12 mouse cellular contexts compared by ENCODE assay signal in the genomic region with DNA sequence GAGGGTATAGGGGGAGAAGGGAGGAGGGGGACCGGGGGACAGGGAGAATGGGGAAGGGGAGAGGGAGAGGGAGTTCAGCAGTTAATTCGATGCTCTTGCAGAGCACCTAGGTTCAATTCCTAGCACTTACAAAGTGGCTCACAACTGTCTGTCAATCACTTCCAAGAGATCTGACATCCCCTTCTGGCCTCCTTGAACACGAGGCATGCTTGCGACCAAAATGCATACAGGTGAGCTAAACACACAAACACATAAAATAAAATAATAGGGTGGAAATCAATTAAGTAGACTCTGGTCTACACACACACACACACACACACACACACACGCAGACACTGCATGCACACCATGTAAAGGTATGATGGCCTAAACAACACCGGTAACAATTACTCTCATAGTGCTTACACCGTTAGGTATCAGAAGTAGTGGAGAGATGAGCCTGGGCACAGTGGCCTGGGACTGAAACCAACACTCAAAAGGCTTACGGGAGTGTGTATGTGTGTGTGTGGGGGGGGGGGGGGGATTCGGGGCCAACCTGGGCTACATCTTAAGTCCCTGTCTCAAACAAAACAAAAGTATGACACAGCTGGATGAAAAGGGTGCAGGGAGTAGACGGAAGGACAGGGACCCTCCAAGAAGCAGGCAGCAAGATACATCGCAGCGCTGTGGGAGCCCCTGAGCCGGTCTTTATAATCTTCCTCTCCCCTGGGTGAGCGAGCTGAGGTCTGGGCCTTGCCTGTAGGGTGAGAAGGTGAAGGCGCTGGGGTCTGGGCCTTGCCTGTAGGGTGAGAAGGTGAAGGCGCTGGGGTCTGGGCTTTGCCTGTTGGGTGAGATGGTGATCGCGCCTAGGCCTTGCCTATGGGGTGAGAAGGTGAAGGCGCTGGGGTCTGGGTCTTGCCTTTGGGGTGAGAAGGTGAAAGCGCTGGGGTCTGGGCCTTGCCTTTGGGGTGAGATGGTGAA. TPM values are rescaled to one million over a fixed set of nuclear protein-coding genes. Genes with fewer than 3 reads are reported as not detected.
A peak's percentile ranks its signal among the peaks of the same experiment; 100 is the strongest.
DNase-seq lines count a peak whose midpoint lies in the region; ATAC-seq and TF ChIP-seq lines count a peak whose summit lies in the region.
"Had no signal": no experiment of that assay in that cellular context is flagged by ENCODE, and none has a peak within 500 bp of the region (broad histone marks: within the 10 kb centered on the region; RNA-seq: fewer than 3 reads in every experiment).

No protein-coding gene starts in this region.

- TF ChIP-seq CTCF in heart, adult 2 months (IDR thresholded peaks at IDR 0.05), result no peak
- no peak for TF ChIP-seq CTCF in stomach, postnatal 0 days (IDR thresholded peaks at IDR 0.05; ENCODE audit: low read depth)

- no peak overlapping the region for H3K4me2 ChIP-seq in stomach, embryonic 14.5 days (replicated peaks; ENCODE audit: low read depth, low read length)
- no peak overlapping the region for H3K4me2 ChIP-seq in stomach, postnatal 0 days (replicated peaks; ENCODE audit: low read depth)
- H3K4me2 ChIP-seq in limb, embryonic 15.5 days, result no peak overlapping the region

- no peaks in the 10 kb centered on the region for H3K36me3 ChIP-seq in heart, embryonic 10.5 days
- H3K36me3 ChIP-seq in heart, adult 2 months (ENCODE audit: control insufficient read depth, insufficient read depth, low read length), result no peaks in the 10 kb centered on the region
- H3K36me3 ChIP-seq in stomach, embryonic 14.5 days (ENCODE audit: control insufficient read depth, insufficient read depth, low read length), result no peaks in the 10 kb centered on the region
- H3K36me3 ChIP-seq in stomach, postnatal 0 days (ENCODE audit: control insufficient read depth, insufficient read depth, low read length), result no peaks in the 10 kb centered on the region
- H3K36me3 ChIP-seq in limb, embryonic 15.5 days, result no peaks in the 10 kb centered on the region
- H3K36me3 ChIP-seq: hindbrain, embryonic 12.5 days had no signal

- WGBS in heart, embryonic 10.5 days, result 78% methylated on average over 20 of the region's 20 CpGs
- WGBS in heart, adult 2 months, result 86% methylated on average over 20 of the region's 20 CpGs
- 83% methylated on average over 20 of the region's 20 CpGs for whole genome bisulfite sequencing in stomach, embryonic 14.5 days
- WGBS in stomach, postnatal 0 days, result 80% methylated on average over 20 of the region's 20 CpGs
- 86% methylated on average over 20 of the region's 20 CpGs for WGBS in limb, embryonic 15.5 days

- TF ChIP-seq POLR2A in heart, adult 2 months (IDR thresholded peaks at IDR 0.05; ENCODE audit: insufficient read depth, low read depth, low read length), result no peak

- intact Hi-C loops in heart, adult 2 months (cut with DNase I), result no loop called here

- H3K9ac ChIP-seq in heart, adult 2 months (ENCODE audit: low read depth, low read length), result no peak overlapping the region
- no peak overlapping the region for H3K9ac ChIP-seq in stomach, embryonic 14.5 days (replicated peaks; ENCODE audit: low read depth, low read length)
- no peak overlapping the region for H3K9ac ChIP-seq in stomach, postnatal 0 days (ENCODE audit: low read length)
- no peak overlapping the region for H3K9ac ChIP-seq in limb, embryonic 15.5 days

- no peak overlapping the region; the same call in 1 of the 2 replicates for H3K4me3 ChIP-seq in heart, embryonic 10.5 days
- no peak overlapping the region for H3K4me3 ChIP-seq in heart, adult 2 months
- H3K4me3 ChIP-seq in stomach, embryonic 14.5 days (ENCODE audit: low read depth, low read length), result no peak overlapping the region
- H3K4me3 ChIP-seq in stomach, postnatal 0 days (ENCODE audit: low read depth, low read length), result no peak overlapping the region
- H3K4me3 ChIP-seq in limb, embryonic 15.5 days, result no peak overlapping the region
- H3K4me3 ChIP-seq: hindbrain, embryonic 12.5 days had no signal

- DNase-seq in heart, embryonic 10.5 days (ENCODE audit: low spot score), result no peak
- DNase-seq in heart, adult 2 months, result no peak
- no peak for DNase-seq in stomach, postnatal 0 days (ENCODE audit: low spot score)
- peak; percentile 50 for DNase-seq in thymus, postnatal 4 days
- no peak for DNase-seq in cerebellum, adult 9-11 months
- DNase-seq in adrenal gland, postnatal 25 days, result no peak

- H3K4me1 ChIP-seq in heart, embryonic 10.5 days, result peaks cover 34% of the 10 kb centered on the region
- no peaks in the 10 kb centered on the region for H3K4me1 ChIP-seq in heart, adult 2 months (ENCODE audit: control insufficient read depth, insufficient read depth, low read length)
- H3K4me1 ChIP-seq in stomach, embryonic 14.5 days (ENCODE audit: control insufficient read depth, insufficient read depth, low read length), result 0 out of 2 replicates have a peak, but pooled peaks cover 3% of the 10 kb centered on the region
- H3K4me1 ChIP-seq in stomach, postnatal 0 days (replicated peaks; ENCODE audit: control insufficient read depth, insufficient read depth), result no peaks in the 10 kb centered on the region
- peaks cover 12% of the 10 kb centered on the region for H3K4me1 ChIP-seq in limb, embryonic 15.5 days

- TF ChIP-seq EP300 in heart, adult 2 months (IDR thresholded peaks at IDR 0.05; ENCODE audit: insufficient read depth, low read depth, low read length), result no peak
- TF ChIP-seq EP300 in stomach, postnatal 0 days (optimal IDR thresholded peaks at IDR 0.05), result no peak

- H3K9me3 ChIP-seq in heart, embryonic 10.5 days, result no peaks in the 10 kb centered on the region
- H3K9me3 ChIP-seq in stomach, embryonic 14.5 days (ENCODE audit: control insufficient read depth, low read depth, low read length), result no peaks in the 10 kb centered on the region
- no peaks in the 10 kb centered on the region for H3K9me3 ChIP-seq in stomach, postnatal 0 days (ENCODE audit: control insufficient read depth, low read length)
- no peaks in the 10 kb centered on the region for H3K9me3 ChIP-seq in limb, embryonic 15.5 days
- H3K9me3 ChIP-seq: hindbrain, embryonic 12.5 days had no signal

- H3K27me3 ChIP-seq in heart, embryonic 10.5 days (ENCODE audit: insufficient read depth, poor library complexity, severe bottlenecking), result peaks cover 9% of the 10 kb centered on the region; the same call in 1 of the 2 replicates
- no peaks in the 10 kb centered on the region for H3K27me3 ChIP-seq in heart, adult 2 months (ENCODE audit: control insufficient read depth, insufficient read depth, low read length)
- no peaks in the 10 kb centered on the region for H3K27me3 ChIP-seq in stomach, embryonic 14.5 days (ENCODE audit: control insufficient read depth, insufficient read depth, low read length)
- no peaks in the 10 kb centered on the region for H3K27me3 ChIP-seq in stomach, postnatal 0 days (ENCODE audit: control insufficient read depth, insufficient read depth, low read length)
- no peaks in the 10 kb centered on the region for H3K27me3 ChIP-seq in limb, embryonic 15.5 days
- H3K27me3 ChIP-seq: hindbrain, embryonic 12.5 days had no signal

- H3K27ac ChIP-seq in heart, embryonic 10.5 days, result peak overlapping the region; percentile 77; the same call in 1 of the 2 replicates
- no peak overlapping the region for H3K27ac ChIP-seq in heart, adult 2 months
- H3K27ac ChIP-seq in stomach, embryonic 14.5 days (ENCODE audit: low read length), result no peak overlapping the region
- no peak overlapping the region for H3K27ac ChIP-seq in stomach, postnatal 0 days (replicated peaks)
- H3K27ac ChIP-seq in limb, embryonic 15.5 days, result no peak overlapping the region
- H3K27ac ChIP-seq: hindbrain, embryonic 12.5 days had no signal

- no peaks in the 10 kb centered on the region for H3K79me2 ChIP-seq in heart, adult 2 months (replicated peaks; ENCODE audit: control insufficient read depth, insufficient read depth, low read length)

- ATAC-seq in stomach, embryonic 14.5 days (ENCODE audit: insufficient number of reproducible peaks, insufficient read depth, low FRiP score, low read depth), result peak; percentile 5; the same call in 1 of the 2 replicates
- no peak for ATAC-seq in stomach, postnatal 0 days (ENCODE audit: low FRiP score, low TSS enrichment)
- ATAC-seq in limb, embryonic 15.5 days (ENCODE audit: insufficient number of reproducible peaks, low FRiP score, low TSS enrichment, low read depth), result peak; percentile 30; the same call in 1 of the 2 replicates

RNA-seq across cellular contexts. Expression of a gene that starts 0.7 kb away (rescaled TPM):
- 0.73 and 1.0 TPM in 2 replicates for polyA plus RNA-seq in heart, embryonic 10.5 days (2016; fragmentation: Nextera tagmentation; extraction: Ambion mirVana)
- total RNA-seq in heart, adult 2 months (2021), result 1 to 10 TPM; 1.5 to 2.1 TPM
- 2.7 and 4.7 TPM in 2 replicates for polyA plus RNA-seq in heart, adult 2 months (2012; rRNA removed)
- 5.3 and 7.2 TPM in 2 replicates for polyA plus RNA-seq in stomach, embryonic 14.5 days (2014; fragmentation: Nextera tagmentation; extraction: Ambion mirVana)
- polyA plus RNA-seq in stomach, postnatal 0 days (2015; fragmentation: Nextera tagmentation; extraction: Ambion mirVana), result 4.0 and 4.1 TPM in 2 replicates
- 5.3 and 6.1 TPM in 2 replicates for polyA plus RNA-seq in limb, embryonic 15.5 days (2015; fragmentation: Nextera tagmentation; extraction: Ambion mirVana)
- 0.43 and 1.1 TPM in 2 replicates for total RNA-seq in adrenal gland, postnatal 25 days (2021)

RNA-seq across cellular contexts. Expression of a gene that starts 3.3 kb away (rescaled TPM):
- not detected in 2 replicates for polyA plus RNA-seq in heart, embryonic 10.5 days (2016; fragmentation: Nextera tagmentation; extraction: Ambion mirVana)
- not detected for total RNA-seq in heart, adult 2 months (2021)
- polyA plus RNA-seq in heart, adult 2 months (2012; rRNA removed), result not detected in 2 replicates
- polyA plus RNA-seq in stomach, embryonic 14.5 days (2014; fragmentation: Nextera tagmentation; extraction: Ambion mirVana), result not detected in 2 replicates
- 1.8 and 2.0 TPM in 2 replicates for polyA plus RNA-seq in stomach, postnatal 0 days (2015; fragmentation: Nextera tagmentation; extraction: Ambion mirVana)
- polyA plus RNA-seq in limb, embryonic 15.5 days (2015; fragmentation: Nextera tagmentation; extraction: Ambion mirVana), result not detected in 2 replicates
- not detected in 2 replicates for total RNA-seq in adrenal gland, postnatal 25 days (2021)
- total RNA-seq: left cerebral cortex, postnatal 25 days had no signal
- polyA plus RNA-seq: embryonic facial prominence, embryonic 14.5 days; hindbrain, embryonic 12.5 days; neural tube, embryonic 11.5 days had no signal

RNA-seq across cellular contexts. Expression of a gene that starts 31.6 kb away (rescaled TPM):
- polyA plus RNA-seq in heart, embryonic 10.5 days (2016; fragmentation: Nextera tagmentation; extraction: Ambion mirVana), result 7.2 and 14.5 TPM in 2 replicates
- total RNA-seq in heart, adult 2 months (2021), result not detected
- polyA plus RNA-seq in heart, adult 2 months (2012; rRNA removed), result 0.25 and 0.32 TPM in 2 replicates
- polyA plus RNA-seq in stomach, embryonic 14.5 days (2014; fragmentation: Nextera tagmentation; extraction: Ambion mirVana), result 1.4 and 2.2 TPM in 2 replicates
- polyA plus RNA-seq in stomach, postnatal 0 days (2015; fragmentation: Nextera tagmentation; extraction: Ambion mirVana), result 0.89 and 1.4 TPM in 2 replicates
- polyA plus RNA-seq in limb, embryonic 15.5 days (2015; fragmentation: Nextera tagmentation; extraction: Ambion mirVana), result 4.1 and 6.3 TPM in 2 replicates
- 0.21 TPM in 1 of 2 replicates, not detected in the other for total RNA-seq in adrenal gland, postnatal 25 days (2021)

RNA-seq across cellular contexts. Expression of a gene that starts 47.2 kb away (rescaled TPM):
- polyA plus RNA-seq in heart, embryonic 10.5 days (2016; fragmentation: Nextera tagmentation; extraction: Ambion mirVana), result 0.06 and 0.50 TPM in 2 replicates
- under 1 TPM; 0.78 to 0.80 TPM for total RNA-seq in heart, adult 2 months (2021)
- 1.1 and 2.9 TPM in 2 replicates for polyA plus RNA-seq in heart, adult 2 months (2012; rRNA removed)
- 0.31 and 0.33 TPM in 2 replicates for polyA plus RNA-seq in stomach, embryonic 14.5 days (2014; fragmentation: Nextera tagmentation; extraction: Ambion mirVana)
- polyA plus RNA-seq in stomach, postnatal 0 days (2015; fragmentation: Nextera tagmentation; extraction: Ambion mirVana), result 0.21 and 0.22 TPM in 2 replicates
- polyA plus RNA-seq in limb, embryonic 15.5 days (2015; fragmentation: Nextera tagmentation; extraction: Ambion mirVana), result 0.81 and 0.84 TPM in 2 replicates
- 0.55 and 1.0 TPM in 2 replicates for total RNA-seq in adrenal gland, postnatal 25 days (2021)
- polyA plus RNA-seq: hindbrain, embryonic 12.5 days had no signal

RNA-seq across cellular contexts. Expression of a gene that starts 48.2 kb away (rescaled TPM):
- polyA plus RNA-seq in heart, embryonic 10.5 days (2016; fragmentation: Nextera tagmentation; extraction: Ambion mirVana), result 110 and 145 TPM in 2 replicates
- under 1 TPM; 0.65 to 0.84 TPM for total RNA-seq in heart, adult 2 months (2021)
- 0.39 and 0.59 TPM in 2 replicates for polyA plus RNA-seq in heart, adult 2 months (2012; rRNA removed)
- 116 and 117 TPM in 2 replicates for polyA plus RNA-seq in stomach, embryonic 14.5 days (2014; fragmentation: Nextera tagmentation; extraction: Ambion mirVana)
- 20.8 and 24.4 TPM in 2 replicates for polyA plus RNA-seq in stomach, postnatal 0 days (2015; fragmentation: Nextera tagmentation; extraction: Ambion mirVana)
- polyA plus RNA-seq in limb, embryonic 15.5 days (2015; fragmentation: Nextera tagmentation; extraction: Ambion mirVana), result 90.7 and 96.9 TPM in 2 replicates
- 9.5 and 15.0 TPM in 2 replicates for total RNA-seq in adrenal gland, postnatal 25 days (2021)
